Mouse (Mus musculus) limb, embryonic 10.5 days (tissue): Measurements from ENCODE around the gene Htr3a. TPM values are rescaled to one million over a fixed set of nuclear protein-coding genes. Genes with fewer than 3 reads are reported as not detected.

Experiments
- DNase-seq: peaks from one replicate; pipeline ENCODE4 v3.0.0-alpha.2; 2017; ENCODE audit warnings: low spot score
- H3K27ac ChIP-seq: fragments of 300-500 bp; sonication (generic); 2 replicates; pipeline ENCODE4 v1.5.1; 2016; ENCODE audit warnings: mild to moderate bottlenecking
- H3K27me3 ChIP-seq: fragments of 300-500 bp; sonication (generic); 2 replicates; pipeline ENCODE4 v1.6.1; 2016; ENCODE audit warnings: low read depth, mild to moderate bottlenecking; ENCODE audit not compliant: poor library complexity, severe bottlenecking
- H3K36me3 ChIP-seq: fragments of 300-500 bp; sonication (generic); 2 replicates; pipeline ENCODE4 v1.6.1; 2016; ENCODE audit warnings: mild to moderate bottlenecking, moderate library complexity
- H3K4me1 ChIP-seq: fragments of 300-500 bp; sonication (generic); 2 replicates; pipeline ENCODE4 v1.6.1; 2016
- H3K4me3 ChIP-seq: fragments of 300-500 bp; sonication (generic); 2 replicates; pipeline ENCODE4 v1.5.1; 2016; ENCODE audit warnings: mild to moderate bottlenecking, moderate library complexity
- H3K9me3 ChIP-seq: fragments of 300-500 bp; sonication (generic); replicated peaks from 2 replicates; pipeline ENCODE4 v1.6.1; 2016; ENCODE audit warnings: mild to moderate bottlenecking
- WGBS: fragments of 180-500 bp; shearing (Covaris S2); methylation state at CpG from one replicate; pipeline ENCODE4 v1.1.7; 2016; 5-methylcytosine and 5-hydroxymethylcytosine counted together
- polyA plus RNA-seq: library from polyadenylated mRNA; unstranded; fragments of >200 nt; fragmentation: Nextera tagmentation; extraction: Ambion mirVana; gene quantifications from 2 replicates; pipeline ENCODE4 v1.2.1, GENCODE M21; 2016

Gene Htr3a
- polyA plus RNA-seq: 0.30 and 0.34 TPM in 2 replicates

DNA sequence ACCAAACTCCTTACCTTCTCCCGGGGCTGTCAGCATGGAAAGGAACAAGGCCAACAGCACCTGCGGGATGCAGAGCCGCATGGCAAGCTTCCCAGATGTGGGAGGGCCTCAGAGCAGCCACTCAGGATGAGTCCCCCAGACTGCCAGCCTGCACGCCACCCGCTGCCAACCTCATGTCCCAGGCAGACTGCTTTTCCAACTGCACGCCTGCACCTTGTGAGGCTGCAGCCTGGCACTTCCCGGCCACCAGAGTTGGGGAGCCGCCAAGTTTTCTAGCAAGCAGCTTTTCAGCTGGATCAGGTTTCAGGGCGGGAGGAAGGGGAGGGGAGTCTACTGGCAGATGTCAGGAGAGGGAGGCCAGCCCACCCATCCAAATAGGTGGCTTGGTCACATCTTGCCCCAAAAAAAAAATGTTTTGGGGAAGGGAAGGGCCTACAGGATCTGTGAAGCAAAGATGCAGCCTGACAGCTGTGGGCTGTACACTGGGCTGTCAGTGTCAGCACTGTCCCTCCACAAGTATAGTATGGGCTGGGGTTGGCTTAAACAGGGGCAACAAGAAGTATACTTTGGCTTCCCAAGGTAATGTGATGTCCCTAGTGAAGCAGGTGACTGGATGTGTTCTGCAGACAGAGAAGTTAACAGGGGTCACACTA, at the start of gene Htr3a:
TSS of gene Htr3a (minus strand) at position 215 of the 653 bp plus-strand sequence.
- 2% methylated on average over 9 of the region's 9 CpGs for WGBS
- Histone ChIP-seq H3K4me3 (peak within 1 kb of the TSS; percentile 36), H3K9me3 (no peaks in the 10 kb centered on the region), H3K27me3 (peaks cover 21% of the 10 kb centered on the region; the same call in 1 of the 2 replicates), H3K4me1 (peaks cover 11% of the 10 kb centered on the region), H3K36me3 (no peaks in the 10 kb centered on the region), H3K27ac (peak within 1 kb of the TSS; percentile 63; the same call in 1 of the 2 replicates)
- DNase-seq: peak; percentile 66

DNA sequence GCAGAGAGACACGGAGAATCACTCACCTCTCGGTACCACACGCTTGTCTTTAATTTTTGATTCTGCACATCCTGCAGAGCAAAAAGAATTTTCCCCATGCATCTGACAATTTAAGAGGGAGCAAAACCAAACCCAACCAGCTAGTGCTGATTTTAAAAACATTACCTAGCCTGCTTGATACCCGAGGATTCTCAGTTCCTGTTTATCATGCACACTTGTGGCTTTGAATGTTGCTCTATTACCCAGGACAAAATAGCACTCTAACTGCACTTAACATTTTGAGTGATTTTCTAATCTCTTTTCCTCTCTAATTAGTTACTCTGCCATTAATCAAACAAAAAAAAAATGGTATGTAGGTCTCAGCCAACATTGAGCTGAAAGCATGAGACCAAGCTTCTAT, 36.7 kb upstream of the Htr3a start:
- Histone ChIP-seq H3K27ac (no peak overlapping the region), H3K4me1 (no peaks in the 10 kb centered on the region), H3K27me3 (no peaks in the 10 kb centered on the region), H3K36me3 (no peaks in the 10 kb centered on the region), H3K9me3 (no peaks in the 10 kb centered on the region), H3K4me3 (no peak overlapping the region)
- WGBS: 90% methylated on average over 4 of the region's 4 CpGs
- DNase-seq: no peak

DNA sequence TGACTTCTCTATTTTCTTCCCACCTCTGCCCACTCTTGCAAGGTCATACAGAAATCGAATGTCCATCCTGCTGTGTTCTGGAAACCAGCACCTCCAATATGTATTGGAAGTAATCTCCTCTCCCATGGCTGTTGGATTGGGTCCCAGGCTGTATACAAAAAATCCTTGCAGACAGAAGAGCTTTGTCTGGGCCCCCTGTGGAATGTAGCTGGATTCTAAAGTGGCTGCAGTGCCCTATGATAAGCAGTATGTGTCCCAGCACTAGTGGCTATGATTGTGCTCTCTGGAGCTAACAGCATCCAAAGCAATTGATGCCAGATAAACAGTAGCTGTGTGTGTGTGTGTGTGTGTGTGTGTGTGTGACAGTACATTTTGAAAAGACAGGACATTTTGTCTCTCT, 31.4 kb upstream of the Htr3a start:
- 90% methylated on average over 1 of the region's 1 CpGs for WGBS
- no peak overlapping the region for H3K4me3 ChIP-seq
- H3K36me3 ChIP-seq: no peaks in the 10 kb centered on the region
- H3K27me3 ChIP-seq: no peaks in the 10 kb centered on the region
- H3K9me3 ChIP-seq: no peaks in the 10 kb centered on the region
- H3K4me1 ChIP-seq: no peaks in the 10 kb centered on the region
- no peak overlapping the region for H3K27ac ChIP-seq
- DNase-seq: no peak

DNA sequence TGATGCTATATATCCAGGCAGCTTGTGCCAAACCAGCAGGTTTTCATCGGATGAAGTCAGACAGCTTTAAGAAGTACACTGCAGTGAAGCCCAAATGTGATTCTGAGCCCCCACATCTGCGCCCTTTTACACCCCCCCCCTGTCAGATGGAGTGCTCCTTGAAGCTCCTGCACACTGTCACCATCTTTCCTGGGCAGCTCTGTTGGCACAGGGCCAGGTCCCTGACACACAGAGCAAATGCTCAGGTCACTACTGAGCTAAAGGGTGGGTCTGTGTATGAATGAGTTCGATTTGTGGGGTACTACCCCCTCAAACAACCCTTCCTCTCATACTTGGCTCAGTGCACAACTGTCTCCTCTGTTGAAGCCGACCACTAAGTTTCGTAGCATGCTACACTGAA, 18.5 kb upstream of the Htr3a start:
- Histone ChIP-seq H3K9me3 (no peaks in the 10 kb centered on the region), H3K27ac (no peak overlapping the region), H3K4me3 (no peak overlapping the region), H3K27me3 (peaks cover 13% of the 10 kb centered on the region; the same call in 1 of the 2 replicates), H3K4me1 (peaks cover 14% of the 10 kb centered on the region), H3K36me3 (no peaks in the 10 kb centered on the region)
- no peak for DNase-seq
- WGBS: 86% methylated on average over 5 of the region's 5 CpGs

DNA sequence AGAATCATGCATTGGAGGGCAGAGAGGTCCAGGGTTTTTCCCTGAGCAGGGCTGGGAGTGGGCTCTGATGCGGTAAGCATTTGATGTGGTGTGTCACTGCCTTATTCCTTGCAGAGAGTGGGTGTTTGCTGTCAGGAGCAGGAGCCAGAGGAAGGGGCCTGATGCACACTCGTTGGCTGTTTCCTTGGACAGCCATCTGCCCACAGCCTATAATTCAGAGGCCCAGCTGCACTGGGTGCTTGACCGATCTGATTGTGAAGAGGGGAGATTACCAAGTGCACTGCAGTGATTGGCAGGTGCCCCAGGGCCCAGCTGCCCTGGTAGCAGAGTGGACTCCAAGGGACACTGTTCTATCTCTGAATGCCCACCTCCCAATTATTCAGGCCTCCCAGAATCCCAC, 17.9 kb upstream of the Htr3a start:
- Histone ChIP-seq H3K4me3 (no peak overlapping the region), H3K27me3 (peaks cover 13% of the 10 kb centered on the region; the same call in 1 of the 2 replicates), H3K36me3 (no peaks in the 10 kb centered on the region), H3K27ac (no peak overlapping the region), H3K4me1 (peaks cover 14% of the 10 kb centered on the region), H3K9me3 (no peaks in the 10 kb centered on the region)
- 62% methylated on average over 3 of the region's 3 CpGs for WGBS
- DNase-seq: no peak

DNA sequence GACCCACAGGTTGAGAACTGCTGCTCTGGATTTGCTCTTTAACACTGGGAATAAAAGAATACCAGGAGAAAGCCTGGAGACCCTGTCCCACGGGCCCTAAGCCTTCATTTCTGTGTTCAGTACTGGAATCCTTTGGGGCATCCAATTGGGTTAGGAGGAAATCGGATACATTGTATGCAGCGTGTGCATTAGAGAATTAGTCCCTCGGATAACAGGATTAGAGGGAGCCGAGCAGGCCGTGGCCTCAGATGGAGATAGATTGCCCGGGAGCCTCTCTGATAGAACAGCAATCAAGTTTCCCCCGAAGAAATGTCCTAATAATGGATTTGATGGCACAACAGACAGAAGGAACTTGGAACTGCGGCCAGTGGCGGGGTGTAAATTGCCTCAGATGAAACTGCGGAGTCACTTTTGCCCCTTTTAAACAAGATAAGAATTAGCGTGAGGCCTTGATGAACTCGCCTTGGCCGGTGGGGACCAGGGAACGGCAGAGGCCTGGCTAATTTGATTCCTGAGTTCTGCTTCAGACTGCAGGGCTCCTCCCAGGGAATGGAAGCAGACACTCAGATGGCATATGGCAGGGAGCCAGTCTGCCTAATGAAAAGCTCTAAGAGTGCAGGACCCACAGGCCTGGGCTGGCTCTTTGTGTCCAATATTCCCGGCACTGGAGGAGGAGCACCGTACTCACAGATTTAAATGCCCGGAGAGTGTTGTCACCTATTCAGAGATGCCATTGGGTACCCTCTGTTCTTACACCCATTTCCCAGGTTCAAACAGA, 5.3 kb upstream of the Htr3a start:
- Histone ChIP-seq H3K27ac (no peak overlapping the region), H3K4me3 (no peak overlapping the region), H3K36me3 (no peaks in the 10 kb centered on the region), H3K27me3 (peaks cover 2% of the 10 kb centered on the region; the same call in 1 of the 2 replicates), H3K9me3 (no peaks in the 10 kb centered on the region), H3K4me1 (peaks cover 4% of the 10 kb centered on the region)
- no peak for DNase-seq
- WGBS: 77% methylated on average over 18 of the region's 18 CpGs

DNA sequence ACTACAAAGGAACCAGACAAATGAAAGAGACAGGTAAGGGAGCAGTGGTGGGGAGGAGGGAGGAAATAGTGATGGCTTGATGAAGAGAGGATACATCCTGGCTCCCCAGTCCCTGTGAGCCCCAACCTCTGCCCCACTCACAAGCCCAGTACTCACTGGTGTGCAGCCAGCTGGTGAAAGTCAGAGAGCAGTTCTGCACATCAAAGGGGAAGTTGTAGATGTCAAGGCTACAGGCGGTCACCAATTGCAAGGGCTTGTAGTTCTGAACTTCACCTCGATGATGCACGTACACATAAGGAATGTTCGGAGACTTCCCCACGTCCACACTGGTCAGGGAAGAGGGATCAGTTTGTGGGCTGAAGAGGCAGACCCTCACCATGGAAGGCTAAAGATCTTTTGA, 6.5 kb downstream of the Htr3a start:
- no peak for DNase-seq
- Histone ChIP-seq H3K36me3 (no peaks in the 10 kb centered on the region), H3K27me3 (0 out of 2 replicates have a peak, but pooled peaks cover 4% of the 10 kb centered on the region), H3K27ac (no peak overlapping the region), H3K4me3 (no peak overlapping the region), H3K4me1 (no peaks in the 10 kb centered on the region; the same call in 1 of the 2 replicates), H3K9me3 (no peaks in the 10 kb centered on the region)
- WGBS: 84% methylated on average over 5 of the region's 5 CpGs

DNA sequence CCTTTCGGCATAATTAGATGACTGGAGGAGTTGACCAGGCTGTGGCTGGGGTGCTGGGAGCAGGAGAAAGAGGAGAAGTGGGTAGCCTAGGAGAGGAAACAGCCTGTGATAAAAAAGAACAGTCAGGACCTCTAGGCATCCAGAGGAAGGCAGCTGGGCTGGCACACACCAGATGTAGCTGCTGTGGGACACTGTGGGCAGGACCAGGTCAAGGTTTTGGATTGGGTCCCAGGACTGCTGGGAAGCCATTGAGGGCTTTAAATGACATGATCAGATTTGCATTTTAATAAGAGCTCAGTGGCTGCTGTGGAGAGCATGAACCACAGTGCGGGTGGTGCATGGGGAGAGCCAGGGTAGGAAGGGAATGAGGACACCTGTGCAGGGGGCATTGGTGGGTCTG, 7.1 kb downstream of the Htr3a start:
- Histone ChIP-seq H3K9me3 (no peaks in the 10 kb centered on the region), H3K4me1 (no peaks in the 10 kb centered on the region; the same call in 1 of the 2 replicates), H3K36me3 (no peaks in the 10 kb centered on the region), H3K27ac (no peak overlapping the region), H3K4me3 (no peak overlapping the region), H3K27me3 (no peaks in the 10 kb centered on the region)
- DNase-seq: no peak
- 69% methylated on average over 2 of the region's 2 CpGs for WGBS

DNA sequence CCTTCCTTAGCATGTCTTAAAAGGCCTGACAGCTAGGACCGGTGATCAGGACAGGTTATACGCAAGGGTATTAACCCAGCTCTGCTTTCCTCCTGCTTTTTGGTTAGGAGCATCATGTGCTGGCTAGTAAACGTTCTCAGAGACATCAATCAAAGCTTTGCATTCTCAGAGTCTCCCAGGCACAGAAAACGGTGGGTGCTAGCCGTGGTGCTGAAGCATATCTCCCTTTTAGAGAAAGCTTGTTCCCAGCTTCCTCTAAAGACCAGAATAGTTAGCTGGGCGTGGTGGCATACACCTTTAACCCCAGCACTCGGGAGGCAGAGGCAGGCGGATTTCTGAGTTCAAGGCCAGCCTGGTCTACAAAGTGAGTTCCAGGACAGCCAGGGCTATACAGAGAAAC, 12.3 kb downstream of the Htr3a start:
- no peaks in the 10 kb centered on the region for H3K36me3 ChIP-seq
- DNase-seq: peak; percentile 76
- no peak overlapping the region for H3K4me3 ChIP-seq
- 35% methylated on average over 8 of the region's 8 CpGs for WGBS
- peaks cover 13% of the 10 kb centered on the region for H3K4me1 ChIP-seq
- no peaks in the 10 kb centered on the region for H3K9me3 ChIP-seq
- no peak overlapping the region for H3K27ac ChIP-seq
- H3K27me3 ChIP-seq: peaks cover 40% of the 10 kb centered on the region

DNA sequence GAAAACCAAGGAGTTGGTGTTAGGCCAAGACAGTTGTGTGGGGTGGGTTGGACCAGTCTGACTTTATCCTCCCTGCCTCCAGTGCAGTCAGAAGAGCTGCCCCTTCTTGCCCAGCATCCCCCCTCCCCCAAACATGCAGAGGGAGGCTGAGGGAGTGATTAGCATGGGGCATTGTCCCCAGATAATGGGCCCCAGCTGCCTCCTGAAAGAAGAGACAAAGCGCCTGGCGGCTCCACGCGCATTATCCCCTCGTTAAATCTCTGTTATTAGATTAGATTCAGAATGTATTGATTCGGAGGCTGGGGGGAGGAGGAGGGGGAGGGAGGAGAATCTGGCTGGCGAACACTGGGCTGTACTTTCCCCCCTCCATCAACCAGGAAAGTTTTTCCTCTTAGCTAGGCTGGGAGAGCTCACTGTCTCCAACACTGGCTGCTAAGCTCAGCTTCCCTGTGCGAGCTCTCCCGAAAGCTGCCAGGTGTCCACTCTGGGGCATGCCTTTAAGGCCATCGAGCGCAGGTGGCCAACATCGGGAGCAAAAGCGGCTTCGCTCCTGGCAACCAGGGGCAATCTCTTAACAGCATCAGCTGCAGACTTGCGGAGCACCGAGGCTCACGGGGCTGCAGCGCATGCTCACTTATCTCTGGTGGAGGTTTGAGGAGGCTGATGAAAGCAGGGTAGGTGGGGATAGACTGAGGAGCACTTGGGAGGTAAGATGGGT, 14.9 kb downstream of the Htr3a start:
- Histone ChIP-seq H3K9me3 (no peaks in the 10 kb centered on the region), H3K4me1 (peaks cover 14% of the 10 kb centered on the region), H3K27ac (no peak overlapping the region), H3K36me3 (no peaks in the 10 kb centered on the region), H3K4me3 (no peak overlapping the region), H3K27me3 (peaks cover 40% of the 10 kb centered on the region)
- WGBS: 32% methylated on average over 18 of the region's 18 CpGs
- DNase-seq: no peak

DNA sequence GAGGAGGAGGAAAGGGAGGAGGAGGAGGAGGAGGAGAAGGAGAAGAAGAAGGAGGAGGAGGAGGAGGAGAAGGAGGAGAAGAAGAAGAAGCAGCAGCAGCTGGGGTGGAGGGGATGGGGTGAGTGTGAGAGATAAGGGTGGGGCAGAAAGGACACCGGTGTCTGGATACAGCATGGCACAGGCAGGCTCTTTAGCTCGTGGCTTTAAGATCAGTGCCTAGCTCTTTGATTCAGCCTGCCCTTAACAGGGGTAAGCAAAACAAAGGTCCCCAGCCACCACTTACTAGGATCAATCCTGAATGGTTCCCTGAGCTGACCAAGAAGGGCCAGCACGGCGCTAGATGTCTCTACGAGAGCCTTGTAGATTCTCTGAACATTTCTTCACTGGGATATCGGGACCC, 16.1 kb downstream of the Htr3a start:
- DNase-seq: no peak
- H3K27ac ChIP-seq: no peak overlapping the region
- 83% methylated on average over 6 of the region's 6 CpGs for WGBS

DNA sequence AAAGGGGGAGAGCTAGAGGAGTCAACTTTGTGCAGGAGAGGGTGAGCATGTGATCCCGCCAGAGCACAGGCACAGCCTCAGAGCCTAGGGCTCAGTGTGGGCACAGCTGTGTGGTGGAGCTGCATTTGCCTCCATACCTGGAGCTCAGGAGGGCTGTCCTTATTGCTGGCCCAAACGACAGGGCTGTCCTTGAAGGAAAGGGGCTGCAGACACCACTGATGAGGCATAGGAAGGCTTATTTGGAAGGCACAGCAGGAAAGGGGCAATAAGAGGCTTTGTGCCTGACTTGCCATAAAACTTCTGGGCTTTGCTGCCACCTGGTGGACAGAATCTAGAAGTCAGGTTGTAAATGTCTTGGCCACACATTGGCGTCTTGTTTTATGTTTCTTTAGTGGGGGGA, 16.9 kb downstream of the Htr3a start:
- no peak overlapping the region for H3K27ac ChIP-seq
- no peaks in the 10 kb centered on the region for H3K36me3 ChIP-seq
- 33% methylated on average over 3 of the region's 3 CpGs for WGBS
- H3K4me3 ChIP-seq: no peak overlapping the region
- H3K9me3 ChIP-seq: no peaks in the 10 kb centered on the region
- H3K27me3 ChIP-seq: peaks cover 40% of the 10 kb centered on the region
- H3K4me1 ChIP-seq: peaks cover 14% of the 10 kb centered on the region
- DNase-seq: peak; percentile 88

More for the DNA sequence above, 16.1 kb downstream of the Htr3a start:
- Histone ChIP-seq H3K9me3 (no peaks in the 10 kb centered on the region), H3K27me3 (peaks cover 40% of the 10 kb centered on the region), H3K36me3 (no peaks in the 10 kb centered on the region), H3K4me3 (no peak overlapping the region), H3K4me1 (peaks cover 14% of the 10 kb centered on the region)

DNA sequence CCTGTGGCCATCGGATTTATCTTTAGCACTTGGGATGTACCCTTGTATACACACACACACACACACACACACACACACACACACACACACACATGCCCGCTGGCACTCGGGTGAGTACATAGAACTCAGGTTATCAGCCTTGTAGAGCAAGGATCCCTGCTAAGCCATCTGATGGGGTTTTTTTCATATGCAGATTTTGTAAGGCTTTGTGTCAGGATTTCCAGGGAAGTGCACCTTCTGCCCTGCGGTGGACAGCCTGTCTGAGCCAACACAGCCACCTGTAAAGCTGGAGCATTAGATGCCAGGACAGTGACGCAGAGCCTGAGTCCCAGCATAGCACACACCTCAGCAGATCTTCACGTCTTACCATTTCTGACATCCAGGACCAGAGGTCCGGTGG, 21.8 kb downstream of the Htr3a start:
- Histone ChIP-seq H3K9me3 (no peaks in the 10 kb centered on the region), H3K36me3 (no peaks in the 10 kb centered on the region), H3K27me3 (no peaks in the 10 kb centered on the region), H3K4me3 (no peak overlapping the region), H3K27ac (no peak overlapping the region), H3K4me1 (peaks cover 6% of the 10 kb centered on the region)
- 84% methylated on average over 7 of the region's 7 CpGs for WGBS
- no peak for DNase-seq
